Mouse (Mus musculus): Measurements from ENCODE around the gene Slc17a7.

Gene Slc17a7

DNA sequence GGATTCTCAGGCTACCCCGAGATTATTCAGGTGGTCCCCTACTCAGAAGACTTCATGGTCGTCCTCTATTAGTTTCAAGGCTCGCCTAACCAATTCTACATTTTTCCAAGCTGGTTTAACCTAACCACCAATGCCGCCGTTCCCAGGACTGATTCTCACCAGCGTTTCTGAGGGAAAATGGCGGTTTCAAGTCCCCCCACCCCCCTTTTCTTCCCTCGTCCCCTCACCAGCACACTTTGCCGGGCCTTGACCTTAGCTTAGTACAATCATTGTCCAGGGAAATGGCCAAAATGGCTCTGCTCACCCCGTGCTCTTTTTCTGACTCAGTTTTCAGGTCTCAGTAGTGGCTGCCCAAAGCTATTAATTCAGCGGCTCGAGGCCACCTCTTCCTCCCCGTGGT is 11.6 kb downstream of the Slc17a7 start:
- DNase-seq (ENCODE audit: low spot score in 2 of 2) = no peak

- DNase-seq (ENCODE audit: low spot score in 2 of 2) = no peak
These were observed 12.2 kb downstream of the Slc17a7 start for GRCm38 (mm10) chr7:45175929-45176328.

DNA sequence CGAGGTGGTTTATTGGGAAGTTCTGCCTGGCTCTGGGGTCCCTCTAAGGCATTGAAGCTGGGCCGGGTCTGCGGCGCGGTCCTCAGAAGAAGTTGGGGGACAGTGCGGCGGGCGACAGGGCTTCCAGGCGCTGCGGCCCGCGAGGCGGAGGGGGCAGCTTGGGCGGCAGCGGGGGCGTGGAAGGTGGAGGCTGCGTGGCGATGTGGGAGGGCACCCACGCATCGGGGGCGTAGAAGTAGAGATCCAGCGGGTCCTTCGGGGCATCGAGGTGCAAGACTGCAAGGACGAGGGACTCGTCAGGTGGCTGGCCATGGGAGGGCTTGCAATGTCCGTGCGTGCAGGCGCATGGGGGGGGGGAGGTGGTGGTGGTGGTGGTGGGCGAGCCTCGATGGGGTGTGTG is 12.6 kb downstream of the Slc17a7 start:
- DNase-seq (ENCODE audit: low spot score in 2 of 2) = no peak

DNA sequence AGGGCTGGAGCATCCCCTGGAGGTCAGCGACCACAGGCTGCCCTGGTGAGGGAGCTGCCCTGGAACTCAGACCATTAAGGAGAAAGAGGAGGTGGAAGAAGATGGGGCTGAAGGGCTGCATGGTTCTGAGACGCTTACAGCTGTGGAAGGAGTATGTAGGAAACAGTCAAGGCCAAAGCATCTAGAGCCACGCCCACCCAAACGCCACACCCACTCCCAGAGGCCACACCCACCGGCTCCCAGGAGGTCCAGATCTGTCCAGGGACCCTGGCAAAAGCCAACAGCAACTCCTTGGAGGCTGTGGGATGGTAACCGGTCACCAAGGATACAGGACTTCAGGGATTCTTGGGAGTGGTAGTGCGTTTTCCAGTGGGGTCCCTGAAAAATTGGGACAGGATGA is 14.8 kb downstream of the Slc17a7 start:
- DNase-seq (ENCODE audit: low spot score in 2 of 2) = no peak

DNA sequence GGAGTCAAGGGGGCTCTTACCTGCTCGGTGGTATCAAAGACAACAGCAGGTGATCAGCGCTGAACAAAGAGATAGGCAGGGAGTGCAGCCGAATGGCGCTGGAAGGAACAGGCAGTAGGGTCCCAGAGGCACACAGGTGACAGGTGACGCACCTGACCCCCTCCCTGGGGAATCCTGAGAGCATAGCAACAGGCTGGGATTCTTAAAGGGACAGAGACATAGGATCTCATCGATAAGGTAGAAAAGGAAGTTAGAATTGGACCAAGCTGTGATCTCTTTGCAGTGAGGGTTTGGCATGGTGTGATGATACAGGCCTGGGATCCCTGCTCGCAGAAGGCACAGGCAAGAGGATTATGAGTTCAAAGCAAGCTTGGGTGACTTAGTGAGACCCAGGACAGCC is 15.7 kb downstream of the Slc17a7 start, which contains the start of gene Gfy:
Gene Gfy, minus strand, starts transcription at position 101 of the 400 bp plus-strand sequence.
- no peak for DNase-seq (ENCODE audit: low spot score in 2 of 2)

DNA sequence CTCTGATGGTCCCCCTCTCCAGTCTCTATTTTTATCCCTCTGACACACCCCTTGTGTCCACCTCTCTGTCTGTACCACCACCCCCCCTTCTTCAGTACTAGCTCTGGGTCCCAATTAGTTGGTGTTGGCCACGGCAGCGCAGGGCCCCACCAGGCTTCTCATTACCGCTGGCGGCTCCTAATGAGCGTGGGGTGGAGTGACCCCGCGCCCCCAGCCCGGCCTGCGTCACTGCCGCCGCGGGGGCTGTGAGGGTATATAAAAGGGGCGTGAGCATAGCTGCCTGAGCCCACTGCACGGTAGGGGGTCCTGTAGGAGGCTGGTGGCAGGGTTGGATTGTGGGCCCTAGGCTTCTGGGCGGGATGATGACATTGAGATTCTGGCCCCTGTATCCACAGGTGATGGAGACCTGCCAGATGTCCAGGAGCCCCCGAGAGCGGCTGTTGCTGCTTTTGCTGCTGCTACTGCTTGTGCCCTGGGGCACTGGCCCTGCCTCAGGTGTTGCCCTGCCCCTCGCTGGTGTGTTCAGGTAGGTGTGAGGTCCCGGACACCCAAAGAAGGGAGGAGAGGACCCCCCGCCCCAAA is 17.2 kb downstream of the Slc17a7 start, which contains the start of gene Pth2:
Gene Pth2, plus strand, starts transcription at position 100 of the 582 bp plus-strand sequence.
- DNase-seq (ENCODE audit: low spot score in 2 of 2) = no peak

GRCm38 (mm10) chr7:45181540-45181939 is 17.8 kb downstream of the Slc17a7 start:
- no peak for DNase-seq (ENCODE audit: low spot score in 2 of 2)

GRCm38 (mm10) chr7:45182199-45182601 is 18.5 kb downstream of the Slc17a7 start:
- DNase-seq (ENCODE audit: low spot score in 2 of 2) = peak; percentile 69 to 82

DNA sequence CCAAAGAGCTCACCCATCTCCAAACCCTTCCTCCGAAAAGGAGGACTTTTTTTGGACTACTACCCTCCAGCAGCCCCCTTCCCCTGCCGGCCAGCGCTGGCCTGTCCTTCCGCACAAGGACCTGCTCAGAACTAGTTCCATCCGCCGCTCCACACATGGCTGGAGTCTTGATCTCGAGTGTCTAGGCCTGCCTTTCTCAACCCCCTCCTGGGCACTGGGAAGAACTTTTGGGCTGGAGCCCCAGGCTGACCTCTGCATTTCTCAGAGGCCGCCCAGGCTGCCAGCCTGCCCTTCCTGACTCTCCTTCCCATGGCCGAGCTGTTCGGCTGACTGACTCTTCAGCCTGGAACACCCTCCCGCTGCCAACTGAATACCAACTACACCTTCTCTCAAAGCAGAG is 18.9 kb downstream of the Slc17a7 start:
- DNase-seq (ENCODE audit: low spot score in 2 of 2) = no peak

- DNase-seq (ENCODE audit: low spot score in 2 of 2) = no peak
These were observed 19.9 kb downstream of the Slc17a7 start for GRCm38 (mm10) chr7:45183672-45184071.

- no peak for DNase-seq (ENCODE audit: low spot score in 2 of 2)
These were observed 22.2 kb downstream of the Slc17a7 start for GRCm38 (mm10) chr7:45185921-45186320.

- DNase-seq (ENCODE audit: low spot score in 2 of 2) = no peak
These were observed 25.9 kb downstream of the Slc17a7 start for GRCm38 (mm10) chr7:45189600-45189999.

GRCm38 (mm10) chr7:45190186-45190585 is 26.4 kb downstream of the Slc17a7 start:
- no peak for DNase-seq (ENCODE audit: low spot score in 2 of 2)

DNA sequence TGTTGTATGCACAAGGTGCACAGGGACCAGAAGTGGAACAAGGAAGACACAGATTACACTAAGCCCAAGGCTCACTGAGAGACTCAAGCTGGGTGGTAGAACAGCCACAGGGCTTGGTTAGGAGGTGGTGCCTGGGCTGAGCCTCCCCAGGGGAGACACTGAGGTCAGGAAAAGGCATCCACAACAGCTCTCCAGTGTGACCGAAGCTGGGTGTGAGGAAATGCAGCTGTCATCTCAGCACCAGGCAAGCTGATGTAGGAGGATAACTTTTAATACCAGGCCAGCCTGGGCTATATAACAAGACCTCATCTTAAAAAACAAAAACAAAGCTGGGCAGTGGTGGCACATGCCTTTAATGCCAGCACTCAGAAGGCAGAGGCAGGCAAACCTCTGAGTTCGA is 27.4 kb downstream of the Slc17a7 start:
- no peak for DNase-seq (ENCODE audit: low spot score in 2 of 2)

GRCm38 (mm10) chr7:45191803-45192363 is 28.1 kb downstream of the Slc17a7 start:
- DNase-seq (ENCODE audit: low spot score in 2 of 2) = no peak

DNA sequence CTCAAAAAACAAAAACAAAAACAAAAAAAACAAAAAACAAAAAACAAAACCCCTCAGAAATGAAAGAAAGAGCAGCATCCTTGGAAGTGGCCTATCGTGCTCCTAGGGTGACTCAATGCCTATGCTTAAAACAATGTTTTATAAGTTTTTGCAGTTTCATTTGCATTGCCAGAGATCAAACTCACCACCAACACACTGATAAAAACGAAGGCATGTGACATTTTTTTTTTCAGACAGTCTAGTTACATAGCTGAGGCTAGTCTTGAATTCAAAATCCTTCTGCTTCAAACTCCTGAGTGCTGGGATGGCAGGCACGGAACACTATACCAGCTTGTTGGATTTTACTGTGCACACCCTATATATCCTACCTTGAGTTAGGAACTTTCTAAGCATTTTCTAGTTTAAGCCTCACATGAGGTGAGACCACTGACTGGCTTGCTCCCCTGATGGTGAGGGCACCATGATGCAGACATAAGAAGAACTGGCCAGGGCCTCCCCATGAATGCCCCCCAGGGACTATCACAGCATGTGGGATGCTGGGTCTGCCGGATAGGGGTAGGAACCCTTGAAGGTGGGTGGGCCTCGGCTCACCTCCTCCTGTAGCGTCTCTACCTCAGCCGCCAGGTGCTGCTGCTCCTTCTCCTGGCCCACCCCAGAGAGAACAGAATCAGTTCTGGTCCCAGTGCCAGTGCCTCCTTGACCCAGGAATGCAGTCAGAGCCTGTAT is 29.0 kb downstream of the Slc17a7 start:
- DNase-seq (ENCODE audit: low spot score in 2 of 2) = no peak

- no peak for DNase-seq (ENCODE audit: low spot score in 2 of 2)
These were observed 29.7 kb downstream of the Slc17a7 start for GRCm38 (mm10) chr7:45193406-45193805.

- DNase-seq (ENCODE audit: low spot score in 2 of 2) = no peak
These were observed 30.4 kb downstream of the Slc17a7 start for GRCm38 (mm10) chr7:45193871-45194785.

GRCm38 (mm10) chr7:45195341-45196175 is 31.8 kb downstream of the Slc17a7 start:
- no peak for DNase-seq (ENCODE audit: low spot score in 2 of 2)

GRCm38 (mm10) chr7:45196176-45196535 is 32.4 kb downstream of the Slc17a7 start:
- DNase-seq (ENCODE audit: low spot score in 2 of 2) = no peak

DNA sequence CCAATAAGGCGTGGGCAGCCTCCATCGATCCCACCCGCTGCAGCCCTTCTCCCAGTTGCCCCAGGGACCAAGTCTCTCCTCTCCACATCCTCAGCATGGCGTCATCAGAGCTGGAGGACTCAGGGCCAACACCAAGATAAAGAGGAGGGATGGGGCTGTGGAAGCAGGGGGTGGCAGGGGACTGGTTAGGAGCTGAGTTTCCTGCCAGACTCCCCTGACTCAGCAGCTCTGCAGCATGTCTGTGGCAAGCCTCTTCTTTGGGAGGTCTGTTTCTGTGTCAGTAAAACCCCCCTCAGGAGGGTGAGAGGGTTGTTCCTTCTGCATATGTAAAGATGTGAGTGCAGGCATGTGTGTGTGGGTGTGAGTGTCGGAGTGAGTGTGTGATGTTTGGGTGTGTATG is 33.2 kb downstream of the Slc17a7 start:
- DNase-seq (ENCODE audit: low spot score in 2 of 2) = no peak
